Mouse (Mus musculus) hindbrain, postnatal 0 days (tissue): ENCODE data around the gene Pogk. TPM values are rescaled to one million over a fixed set of nuclear protein-coding genes. Genes with fewer than 3 reads are reported as not detected.

Experiments
- ATAC-seq: fragments of 200-750 bp; cut with Nextera tagmentation; 2 replicates; pipeline ENCODE4 v1.8.0; 2017; ENCODE audit warnings: mild to moderate bottlenecking, moderate TSS enrichment, moderate library complexity
- DNase-seq: peaks from one replicate; pipeline ENCODE4 v3.0.0-alpha.2; 2015; ENCODE audit warnings: low spot score
- H3K27ac ChIP-seq: fragments of 300-500 bp; sonication (generic); 2 replicates; pipeline ENCODE4 v1.5.1; 2014; ENCODE audit warnings: mild to moderate bottlenecking
- H3K27me3 ChIP-seq: fragments of 300-500 bp; sonication (generic); 2 replicates; pipeline ENCODE4 v1.6.1; 2014; ENCODE audit warnings: low read length, mixed read lengths; ENCODE audit not compliant: insufficient read depth
- H3K36me3 ChIP-seq: fragments of 300-500 bp; sonication (generic); 2 replicates; pipeline ENCODE4 v1.6.1; 2014; ENCODE audit warnings: low read length, mixed read lengths; ENCODE audit not compliant: insufficient read depth
- H3K4me1 ChIP-seq: fragments of 300-500 bp; sonication (generic); 2 replicates; pipeline ENCODE4 v1.6.1; 2014; ENCODE audit warnings: antibody characterized with exemption, low read length, mixed read lengths; ENCODE audit not compliant: insufficient read depth
- H3K4me2 ChIP-seq: fragments of 300-500 bp; sonication (generic); 2 replicates; pipeline ENCODE4 v1.6.1; 2014; ENCODE audit warnings: low read depth, mild to moderate bottlenecking, low read length, moderate library complexity, mixed read lengths
- H3K4me3 ChIP-seq: fragments of 300-500 bp; sonication (generic); 2 replicates; pipeline ENCODE4 v1.5.1; 2014; ENCODE audit warnings: low read length
- H3K9ac ChIP-seq: fragments of 300-500 bp; sonication (generic); replicated peaks from 2 replicates; pipeline ENCODE4 v1.6.1; 2014; ENCODE audit warnings: mild to moderate bottlenecking, low read length, moderate library complexity, mixed read lengths
- H3K9me3 ChIP-seq: fragments of 300-500 bp; sonication (generic); 2 replicates; pipeline ENCODE4 v1.6.1; 2016; ENCODE audit warnings: low read length, mixed read lengths
- CTCF ChIP-seq: IDR thresholded peaks from 2 replicates; pipeline ENCODE4 v1.5.1; 2016; ENCODE audit warnings: antibody characterized with exemption, control low read depth, low read depth
- WGBS: fragments of 180-500 bp; shearing (Covaris S2); extraction: QIAGEN DNeasy Blood & Tissue Kit; methylation state at CpG from one replicate; pipeline ENCODE4 v1.1.7; 2014; 5-methylcytosine and 5-hydroxymethylcytosine counted together
- polyA plus RNA-seq: library from polyadenylated mRNA; unstranded; fragments of >200 nt; fragmentation: Nextera tagmentation; extraction: Ambion mirVana; gene quantifications from 2 replicates; pipeline ENCODE4 v1.2.1, GENCODE M21; 2015
- total RNA-seq: library from RNA; depleted of rRNA; stranded (reverse); fragments of >200 nt; gene quantifications from 2 replicates; pipeline ENCODE4 v1.2.3, GENCODE M21; 2014; rRNA removed

The Pogk gene
- total RNA-seq, result 71.0 and 83.0 TPM in 2 replicates
- polyA plus RNA-seq, result 18.9 and 19.3 TPM in 2 replicates

GRCm38 (mm10) chr1:166409701-166410220 lies at the start of gene Pogk:
Pogk (minus strand) TSS chr1:166409863.
- ATAC-seq (peak; percentile 95), DNase-seq (peak; percentile 95)
- no peaks in the 10 kb centered on the region for H3K4me1 ChIP-seq
- no peaks in the 10 kb centered on the region for H3K9me3 ChIP-seq
- peaks cover 9% of the 10 kb centered on the region for H3K36me3 ChIP-seq
- peak within 1 kb of the TSS; percentile 88 for H3K9ac ChIP-seq
- peak within 1 kb of the TSS; percentile 75 for H3K4me2 ChIP-seq
- H3K27ac ChIP-seq, result peak within 1 kb of the TSS; percentile 77
- 2% methylated on average over 34 of the region's 49 CpGs for WGBS
- H3K4me3 ChIP-seq, result peak within 1 kb of the TSS; percentile 75
- TF ChIP-seq CTCF, result no peak
- H3K27me3 ChIP-seq, result no peaks in the 10 kb centered on the region

GRCm38 (mm10) chr1:166441992-166442391 lies 32.3 kb upstream of the Pogk start:
- Histone ChIP-seq H3K9me3 (no peaks in the 10 kb centered on the region), H3K4me2 (no peak overlapping the region), H3K27ac (no peak overlapping the region), H3K9ac (no peak overlapping the region), H3K27me3 (no peaks in the 10 kb centered on the region), H3K36me3 (no peaks in the 10 kb centered on the region), H3K4me3 (no peak overlapping the region), H3K4me1 (no peaks in the 10 kb centered on the region)
- no peak for ATAC-seq
- no peak for TF ChIP-seq CTCF
- no peak for DNase-seq
- 93% methylated on average over 3 of the region's 3 CpGs for WGBS

GRCm38 (mm10) chr1:166439426-166439825 lies 29.8 kb upstream of the Pogk start:
- Histone ChIP-seq H3K27me3 (no peaks in the 10 kb centered on the region), H3K4me2 (no peak overlapping the region), H3K4me3 (no peak overlapping the region), H3K27ac (no peak overlapping the region), H3K9me3 (no peaks in the 10 kb centered on the region), H3K4me1 (no peaks in the 10 kb centered on the region), H3K9ac (no peak overlapping the region), H3K36me3 (no peaks in the 10 kb centered on the region)
- WGBS, result 65% methylated on average over 6 of the region's 6 CpGs
- TF ChIP-seq CTCF, result no peak
- DNase-seq, result no peak
- no peak for ATAC-seq

- H3K36me3 ChIP-seq, result no peaks in the 10 kb centered on the region
- no peak overlapping the region for H3K4me3 ChIP-seq
- TF ChIP-seq CTCF, result no peak
- H3K9ac ChIP-seq, result no peak overlapping the region
- no peak for ATAC-seq
- WGBS, result 55% methylated on average over 10 of the region's 10 CpGs
- peak; percentile 6 for DNase-seq
- no peak overlapping the region for H3K27ac ChIP-seq
- no peak overlapping the region for H3K4me2 ChIP-seq
- no peaks in the 10 kb centered on the region for H3K4me1 ChIP-seq
- H3K9me3 ChIP-seq, result no peaks in the 10 kb centered on the region
- H3K27me3 ChIP-seq, result no peaks in the 10 kb centered on the region
Observed at GRCm38 (mm10) chr1:166429809-166430431, 20.3 kb upstream of the Pogk start.

- Histone ChIP-seq H3K36me3 (no peaks in the 10 kb centered on the region), H3K27ac (no peak overlapping the region), H3K4me1 (no peaks in the 10 kb centered on the region), H3K9ac (no peak overlapping the region), H3K9me3 (no peaks in the 10 kb centered on the region), H3K4me3 (no peak overlapping the region), H3K4me2 (no peak overlapping the region), H3K27me3 (no peaks in the 10 kb centered on the region)
- peak; percentile 74 for ATAC-seq
- TF ChIP-seq CTCF, result peak; percentile 72
- peak; percentile 77 for DNase-seq
- 65% methylated on average over 3 of the region's 3 CpGs for WGBS
Observed at GRCm38 (mm10) chr1:166429053-166429452, 19.4 kb upstream of the Pogk start.

- ATAC-seq (no peak), DNase-seq (no peak)
- H3K27ac ChIP-seq, result no peak overlapping the region
- no peak overlapping the region for H3K9ac ChIP-seq
- TF ChIP-seq CTCF, result no peak
- no peaks in the 10 kb centered on the region for H3K4me1 ChIP-seq
- no peaks in the 10 kb centered on the region for H3K36me3 ChIP-seq
- H3K9me3 ChIP-seq, result no peaks in the 10 kb centered on the region
- no peak overlapping the region for H3K4me3 ChIP-seq
- WGBS, result 86% methylated on average over 3 of the region's 3 CpGs
- no peak overlapping the region for H3K4me2 ChIP-seq
- H3K27me3 ChIP-seq, result no peaks in the 10 kb centered on the region
Observed at GRCm38 (mm10) chr1:166412266-166412665, 2.6 kb upstream of the Pogk start.

- no peaks in the 10 kb centered on the region for H3K27me3 ChIP-seq
- H3K9me3 ChIP-seq, result no peaks in the 10 kb centered on the region
- no peak for ATAC-seq
- H3K27ac ChIP-seq, result no peak overlapping the region
- WGBS, result 92% methylated on average over 1 of the region's 1 CpGs
- no peak overlapping the region for H3K4me2 ChIP-seq
- no peak for TF ChIP-seq CTCF
- no peak overlapping the region for H3K4me3 ChIP-seq
- H3K9ac ChIP-seq, result no peak overlapping the region
- H3K36me3 ChIP-seq, result no peaks in the 10 kb centered on the region
- no peaks in the 10 kb centered on the region for H3K4me1 ChIP-seq
- DNase-seq, result no peak
Observed at GRCm38 (mm10) chr1:166411541-166411940, 1.9 kb upstream of the Pogk start.
